Mouse (Mus musculus) spleen, adult 2 months (tissue): ENCODE measurements around the gene Pmm2.

Experiments
- CTCF ChIP-seq: fragments of 200-500 bp; IDR thresholded peaks from 2 replicates; pipeline ENCODE4 v1.5.1; 2011; ENCODE audit warnings: mild to moderate bottlenecking, inconsistent platforms; ENCODE audit not compliant: insufficient read depth, insufficient read length, insufficient replicate concordance; ENCODE audit errors: extremely low read depth
- POLR2A ChIP-seq: fragments of 200-500 bp; IDR thresholded peaks from 2 replicates; pipeline ENCODE4 v1.6.1; 2011; ENCODE audit warnings: low read depth, low read length, inconsistent platforms

DNA sequence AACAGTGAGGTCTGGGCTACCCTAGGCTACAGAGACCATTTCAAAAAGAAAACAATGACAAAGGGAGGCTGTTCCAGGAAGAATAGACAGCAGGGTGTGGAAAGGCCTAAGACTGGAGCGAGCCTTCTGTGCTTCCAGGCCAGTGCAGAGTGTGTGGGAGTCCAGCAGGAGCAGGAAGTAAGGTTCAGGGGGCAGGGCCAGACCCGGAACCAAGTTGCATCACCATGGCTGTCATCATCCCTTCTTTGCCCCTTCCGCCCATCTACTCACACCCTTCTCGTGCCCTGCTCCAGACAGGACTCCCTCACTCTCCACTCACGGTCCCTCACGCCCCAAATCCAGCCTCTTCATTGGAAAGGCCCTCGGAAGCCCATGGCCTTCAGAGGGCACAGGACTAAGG is 29.8 kb downstream of the Pmm2 start:
- TF ChIP-seq CTCF (no peak), POLR2A (no peak)
